Mouse (Mus musculus) B cell, adult (primary cell): ENCODE measurements around the gene Fbxw8. TPM values are rescaled to one million over a fixed set of nuclear protein-coding genes. Genes with fewer than 3 reads are reported as not detected.

ENCODE experiments used
- total RNA-seq: library from RNA; stranded (reverse); gene quantifications from 4 replicates; pipeline ENCODE4 v1.2.4, GENCODE M21; 2023; ENCODE audit not compliant: inconsistent age

Fbxw8 gene
- 19.3 to 21.1 TPM (median 20.2 TPM) in 4 replicates for total RNA-seq

DNA sequence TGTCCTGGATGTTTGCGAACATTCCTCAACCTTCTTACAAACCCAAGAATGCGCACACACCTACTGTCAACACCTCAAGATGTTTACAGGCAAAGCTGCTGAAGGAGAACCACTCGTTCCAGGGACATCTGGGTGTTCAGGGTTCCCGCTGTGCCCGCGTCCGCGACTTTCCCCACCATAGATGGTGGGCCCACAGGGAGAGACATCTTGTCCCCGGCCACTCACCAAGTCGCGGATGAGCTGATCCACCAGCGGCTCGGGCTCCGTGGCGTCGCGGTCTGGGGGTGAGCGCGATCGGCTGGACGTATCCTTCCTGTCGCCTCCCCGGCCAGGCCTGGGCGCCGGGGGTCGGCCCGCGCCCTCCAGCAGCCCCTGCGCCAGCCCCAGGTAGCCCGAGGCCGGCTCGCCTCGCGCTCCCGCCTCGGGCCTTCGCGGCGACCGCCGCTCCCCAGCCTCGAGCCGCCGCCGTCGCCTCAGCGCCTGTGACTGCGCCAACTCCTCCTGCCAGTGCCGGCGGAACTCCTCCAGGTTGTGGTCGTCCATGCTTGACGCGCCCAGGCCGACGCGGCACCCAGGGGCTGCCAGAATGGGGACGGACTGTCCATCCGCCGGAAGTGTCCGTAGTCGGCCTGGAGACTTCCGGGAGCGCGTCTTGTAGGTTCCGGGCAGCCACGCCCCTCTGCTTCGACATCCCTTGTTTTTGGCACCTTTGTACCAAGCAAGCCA is at the start of gene Fbxw8:
Gene Fbxw8 (minus strand): TSS at position 626 of the 726 bp plus-strand sequence.

DNA sequence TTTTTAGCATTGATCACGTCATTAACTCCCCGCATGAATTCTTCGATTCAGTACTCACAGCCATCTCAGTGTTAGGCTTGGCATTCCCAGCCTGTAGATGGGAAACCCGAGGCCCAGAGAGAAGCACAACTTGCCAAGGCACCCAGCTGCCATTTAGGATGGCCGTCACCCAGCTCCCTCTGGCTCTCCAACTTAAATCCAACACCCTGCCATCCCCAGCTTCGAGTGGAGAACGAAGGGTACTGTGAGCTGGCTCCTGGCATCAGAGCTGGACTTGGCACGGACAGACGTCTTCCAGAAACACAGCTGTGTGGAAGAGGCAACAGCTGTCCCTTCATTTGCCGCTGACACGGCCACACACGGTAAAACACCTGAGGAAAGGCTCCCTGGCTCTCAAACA is 9.3 kb upstream of the Fbxw8 start, which contains the start of gene Hrk:
Gene Hrk (plus strand): TSS at position 68 of the 400 bp plus-strand sequence.

DNA sequence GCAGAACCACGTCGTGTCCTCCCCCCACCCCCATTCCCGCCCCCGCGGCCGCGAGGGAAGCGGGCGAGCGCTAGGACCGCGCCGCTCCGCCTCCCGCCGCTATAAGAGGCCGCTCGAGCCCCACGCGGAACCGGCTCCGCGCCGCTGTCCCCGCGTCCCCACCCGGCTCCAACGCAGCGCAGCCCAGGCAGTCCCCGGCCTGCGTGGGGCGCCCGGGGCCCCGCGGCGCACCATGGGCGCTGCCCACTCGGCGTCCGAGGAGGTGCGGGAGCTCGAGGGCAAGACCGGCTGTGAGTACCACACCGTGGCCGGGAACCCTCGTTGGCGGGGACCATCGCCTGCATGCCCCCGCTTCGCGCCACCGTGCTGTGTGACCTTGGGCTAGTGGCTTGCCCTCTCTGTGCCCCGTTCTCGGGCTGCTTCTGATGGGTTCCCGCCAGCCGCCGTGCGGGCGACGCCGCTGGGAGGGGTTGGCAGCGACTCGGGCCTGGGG is 127.5 kb downstream of the Fbxw8 start, which contains the start of gene Tesc:
Gene Tesc (plus strand): TSS at position 46 of the 493 bp plus-strand sequence.

Other genes with a start within 250 kb of the Fbxw8 start
- 25.2 to 28.8 TPM (median 26.3 TPM) in 4 replicates for gene Fbxo21, start 178.7 kb downstream of the Fbxw8 start, total RNA-seq
- gene Tesc, start 127.7 kb downstream of the Fbxw8 start, total RNA-seq, result not detected in 4 replicates
- not detected in 4 replicates for gene Hrk, start 9.2 kb upstream of the Fbxw8 start, total RNA-seq
- gene Rnft2, start 89.7 kb upstream of the Fbxw8 start, total RNA-seq, result 0.70 to 2.6 TPM (median 1.3 TPM) in 4 replicates
- 9.2 to 9.8 TPM (median 9.6 TPM) in 4 replicates for gene 2410131K14Rik, start 89.8 kb upstream of the Fbxw8 start, total RNA-seq